Mouse (Mus musculus) liver, adult 2 months (tissue): ENCODE data around the gene Zcchc4.

Experiments used
- CTCF ChIP-seq: fragments of 200-500 bp; IDR thresholded peaks from 2 replicates; pipeline ENCODE4 v1.5.1; 2011; ENCODE audit warnings: low read depth, low read length, control low read depth
- POLR2A ChIP-seq: fragments of 200-500 bp; IDR thresholded peaks from 2 replicates; pipeline ENCODE4 v1.6.1; 2011; ENCODE audit warnings: low read length, control low read depth; ENCODE audit not compliant: insufficient read depth; ENCODE audit errors: extremely low read depth

GRCm38 (mm10) chr5:52807030-52807429 lies 31.8 kb downstream of the Zcchc4 start:
- TF ChIP-seq POLR2A, result no peak
- no peak for TF ChIP-seq CTCF
